Mouse (Mus musculus) cerebellum, adult 2 months (tissue): Measurements from ENCODE around the gene Trim69.

ENCODE experiments used
- CTCF ChIP-seq: fragments of 200-500 bp; IDR thresholded peaks from 2 replicates; pipeline ENCODE4 v1.5.1; 2011; ENCODE audit warnings: low read depth, mild to moderate bottlenecking, control low read depth, low read length, moderate library complexity, borderline replicate concordance; ENCODE audit not compliant: insufficient read depth
- POLR2A ChIP-seq: fragments of 200-500 bp; IDR thresholded peaks from 2 replicates; pipeline ENCODE4 v1.6.1; 2011; ENCODE audit warnings: low read length, control low read depth, borderline replicate concordance; ENCODE audit not compliant: insufficient read depth

GRCm38 (mm10) chr2:122159667-122160066 lies 833 bp upstream of the Trim69 start:
- TF ChIP-seq CTCF = no peak
- TF ChIP-seq POLR2A = no peak
